Mouse (Mus musculus): Measurements from ENCODE around the gene Col8a2.

Gene Col8a2

DNA sequence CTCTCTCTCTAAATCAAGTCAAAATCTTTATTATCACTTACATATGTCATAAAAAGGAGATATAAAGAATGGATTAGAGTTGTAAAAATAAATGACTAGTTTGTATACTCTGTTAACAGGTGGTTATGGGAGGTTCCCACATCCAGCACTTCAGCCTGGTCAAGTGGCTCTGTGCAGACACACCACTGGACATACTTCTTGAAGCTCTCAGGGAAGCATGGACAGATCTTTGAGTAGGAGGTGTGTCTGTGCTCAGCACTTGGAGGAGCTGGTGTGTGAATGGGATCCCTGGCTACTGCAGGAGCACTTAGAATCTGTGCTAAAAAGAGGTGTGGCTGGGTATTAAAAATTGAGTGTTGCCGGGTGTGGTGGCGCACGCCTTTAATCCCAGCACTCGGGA lies 43.7 kb downstream of the Col8a2 start:
- no peak for DNase-seq (ENCODE audit: low read depth in 2 of 2, low spot score in 2 of 2)

DNA sequence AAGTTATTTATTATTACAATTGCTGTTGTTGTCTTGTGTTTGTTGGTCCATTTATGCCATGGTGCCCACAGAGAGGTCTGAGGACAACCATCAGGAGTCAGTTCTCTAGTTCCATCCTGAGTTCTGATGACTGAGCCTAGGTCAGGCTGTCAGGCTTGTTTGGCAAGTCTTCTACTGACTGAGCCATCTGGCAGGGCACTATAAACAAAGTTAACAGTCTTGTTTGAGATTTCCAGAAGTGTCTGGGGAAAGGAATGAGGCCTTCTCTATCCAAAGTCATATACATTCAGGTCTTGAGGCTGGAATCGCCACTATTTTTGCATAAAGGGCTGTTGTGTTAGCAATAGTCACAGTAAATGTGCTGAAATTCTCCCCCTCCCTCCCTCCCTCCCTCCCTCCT lies 45.2 kb downstream of the Col8a2 start:
- no peak for DNase-seq (ENCODE audit: low read depth in 2 of 2, low spot score in 2 of 2)

GRCm38 (mm10) chr4:126332358-126332757 lies 45.8 kb downstream of the Col8a2 start:
- DNase-seq (ENCODE audit: low read depth in 2 of 2, low spot score in 2 of 2), result no peak

DNA sequence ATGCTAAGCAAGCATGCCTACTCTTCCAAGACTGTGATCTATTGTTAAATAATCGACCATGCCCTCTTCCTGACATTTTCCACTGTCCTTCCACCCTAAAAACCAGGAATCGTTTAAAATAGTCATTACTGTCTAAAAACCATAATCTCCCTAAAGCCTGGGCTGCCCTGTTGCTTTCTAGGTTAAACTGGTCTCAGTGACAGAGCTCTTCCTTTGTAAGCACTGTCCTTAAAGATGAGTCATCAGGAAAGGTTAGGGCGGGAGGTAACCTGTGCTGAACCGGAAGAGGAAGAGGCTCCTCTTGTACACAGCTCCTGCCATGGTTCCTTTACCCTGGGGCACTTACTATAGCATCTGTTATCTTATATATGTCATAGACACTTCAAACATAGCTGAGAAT lies 52.9 kb downstream of the Col8a2 start:
- no peak for DNase-seq (ENCODE audit: low read depth in 2 of 2, low spot score in 2 of 2)

DNA sequence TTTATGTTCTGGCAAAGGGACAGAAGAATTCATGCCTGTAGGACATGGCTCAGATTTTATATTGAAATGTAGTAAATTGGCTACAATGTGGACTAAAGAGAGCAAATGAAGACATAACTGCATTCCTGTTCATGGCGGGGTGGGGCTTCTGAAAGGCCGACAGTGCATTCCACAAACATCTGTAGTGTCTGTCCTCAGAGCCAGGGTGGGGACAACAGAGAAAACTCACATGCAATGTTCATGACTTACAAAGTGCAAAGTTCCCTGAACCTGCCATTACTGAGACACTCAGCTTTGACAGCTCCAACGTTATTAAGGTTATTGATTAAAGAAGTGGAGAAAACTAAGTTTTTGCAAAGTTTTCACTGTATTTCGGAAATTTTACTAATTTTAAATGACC lies 56.9 kb downstream of the Col8a2 start:
- DNase-seq (ENCODE audit: low read depth in 2 of 2, low spot score in 2 of 2), result no peak

GRCm38 (mm10) chr4:126360069-126360468 lies 73.5 kb downstream of the Col8a2 start:
- DNase-seq (ENCODE audit: low read depth in 2 of 2, low spot score in 2 of 2), result no peak
